In genomic region chr9:36803386-36803785, GRCm38 (mm10) we compare ENCODE assay signal across 18 mouse cellular contexts. TPM values are rescaled to one million over a fixed set of nuclear protein-coding genes. Genes with fewer than 3 reads are reported as not detected.
"Had no signal": no experiment of that assay in that cellular context is flagged by ENCODE, and none has a peak within 500 bp of the region (broad histone marks: within the 10 kb centered on the region; RNA-seq: fewer than 3 reads in every experiment).

No protein-coding gene starts in this region.

- DNase-seq: lung, adult 2 months; lung, postnatal 14 days; lung, postnatal 36 days; right cerebral cortex, postnatal 14 days; thymus, adult 2 months; thymus, postnatal 25 days; thymus, postnatal 4 days had no signal

- H3K36me3 ChIP-seq: lung, embryonic 15.5 days; midbrain, embryonic 13.5 days; midbrain, embryonic 15.5 days; neural tube, embryonic 12.5 days; stomach, embryonic 15.5 days had no signal

- H3K4me1 ChIP-seq: lung, embryonic 15.5 days; megakaryocyte, embryonic 14.5 days; midbrain, embryonic 13.5 days; midbrain, embryonic 15.5 days; neural tube, embryonic 12.5 days; stomach, embryonic 15.5 days had no signal

- H3K27me3 ChIP-seq: lung, embryonic 15.5 days; midbrain, embryonic 13.5 days; midbrain, embryonic 15.5 days; neural tube, embryonic 12.5 days; stomach, embryonic 15.5 days had no signal

- H3K9me3 ChIP-seq: lung, embryonic 15.5 days; megakaryocyte, embryonic 14.5 days; midbrain, embryonic 13.5 days; midbrain, embryonic 15.5 days; neural tube, embryonic 12.5 days; stomach, embryonic 15.5 days had no signal

- H3K4me3 ChIP-seq: lung, embryonic 15.5 days; megakaryocyte, embryonic 14.5 days; midbrain, embryonic 13.5 days; midbrain, embryonic 15.5 days; neural tube, embryonic 12.5 days; stomach, embryonic 15.5 days had no signal

- H3K27ac ChIP-seq: lung, embryonic 15.5 days; macrophage; midbrain, embryonic 13.5 days; midbrain, embryonic 15.5 days; neural tube, embryonic 12.5 days; stomach, embryonic 15.5 days; stomach, postnatal 0 days had no signal

RNA-seq across cellular contexts. Expression of gene Fez1, which starts 18.3 kb away (rescaled TPM):
- total RNA-seq: megakaryocyte progenitor cell, adult 5-6 weeks; monocyte, adult 5-6 weeks; neutrophil, adult 5-6 weeks had no signal
